Mouse (Mus musculus) right cerebral cortex, adult 18-20 months (tissue): ENCODE results near the gene Mtmr10.

Experiments used
- DNase-seq: peaks from one replicate; pipeline ENCODE4 v3.0.0; 2022; ENCODE audit warnings: mixed read lengths

The Mtmr10 gene

DNA sequence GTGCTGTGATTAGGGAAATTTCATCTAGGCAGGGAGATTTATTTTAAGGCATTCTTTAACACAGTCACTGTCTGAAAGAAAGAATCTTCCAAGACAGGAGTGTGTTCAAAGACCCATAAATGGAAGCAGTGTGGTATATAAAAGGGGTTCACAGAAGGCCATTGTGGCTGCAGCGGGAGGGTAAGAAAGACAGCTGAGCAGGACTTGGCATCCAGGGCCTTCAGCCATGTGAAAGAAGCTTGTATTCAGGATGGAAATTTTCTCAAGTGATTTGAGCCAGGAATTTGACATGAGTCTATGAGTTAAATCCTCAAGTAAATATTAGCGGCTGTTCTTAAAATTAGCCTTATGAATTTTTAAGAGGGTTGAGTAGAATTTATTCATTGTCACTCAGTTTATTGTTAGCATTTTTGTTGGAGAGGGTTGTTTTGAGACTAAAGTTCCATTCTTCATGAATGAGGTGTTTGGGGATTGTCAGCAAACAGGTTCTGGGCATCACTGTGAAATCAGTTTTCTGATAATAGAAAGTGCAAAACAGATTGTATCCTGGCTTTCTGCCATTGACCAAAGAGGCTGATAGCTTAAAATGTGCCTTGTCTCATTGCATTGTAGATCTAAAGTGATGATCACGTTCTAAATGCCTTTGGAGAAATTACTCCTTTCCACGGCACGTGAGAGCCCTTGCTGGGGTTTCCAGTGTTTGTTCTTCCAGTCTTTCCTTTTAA is 9.0 kb downstream of the Mtmr10 start:
- no peak for DNase-seq

DNA sequence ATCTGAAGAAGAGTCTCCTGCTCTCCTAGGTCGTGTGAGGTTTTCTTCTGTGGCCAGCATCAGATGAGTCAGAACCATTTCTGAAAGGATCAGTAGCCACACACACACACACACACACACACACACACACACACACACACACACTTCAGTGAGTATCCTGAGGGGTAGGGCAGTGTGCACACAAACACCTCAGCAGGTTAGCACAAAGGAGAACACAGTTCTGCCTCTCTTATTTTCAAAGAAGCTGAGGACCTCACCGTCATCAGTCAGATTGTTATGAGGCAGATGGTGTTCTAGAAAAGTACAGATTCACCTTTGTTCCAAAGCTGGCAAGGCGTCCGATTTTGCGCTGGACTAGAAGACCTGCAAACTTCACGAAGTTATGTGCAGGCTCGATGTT is 22.8 kb downstream of the Mtmr10 start:
- DNase-seq: no peak

DNA sequence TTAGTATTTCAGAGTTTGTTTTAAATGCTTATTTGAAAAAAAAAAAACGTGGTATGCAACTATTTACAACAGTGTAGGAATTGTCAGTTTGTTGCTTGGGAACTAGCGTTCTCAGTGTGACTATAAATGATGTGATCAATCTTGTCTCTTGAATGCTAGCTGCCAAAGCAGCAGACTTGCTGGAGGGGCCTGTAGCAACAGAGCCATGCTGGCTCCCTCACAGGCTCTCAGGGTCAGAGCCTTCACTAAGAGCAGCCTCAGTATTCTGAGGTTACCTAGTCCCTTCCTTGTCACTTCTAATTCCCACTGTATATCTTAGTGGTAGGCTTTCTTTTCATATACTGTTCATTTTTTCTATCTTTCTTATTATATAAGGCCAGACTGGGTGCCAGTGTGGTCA is 23.3 kb downstream of the Mtmr10 start:
- no peak for DNase-seq

DNA sequence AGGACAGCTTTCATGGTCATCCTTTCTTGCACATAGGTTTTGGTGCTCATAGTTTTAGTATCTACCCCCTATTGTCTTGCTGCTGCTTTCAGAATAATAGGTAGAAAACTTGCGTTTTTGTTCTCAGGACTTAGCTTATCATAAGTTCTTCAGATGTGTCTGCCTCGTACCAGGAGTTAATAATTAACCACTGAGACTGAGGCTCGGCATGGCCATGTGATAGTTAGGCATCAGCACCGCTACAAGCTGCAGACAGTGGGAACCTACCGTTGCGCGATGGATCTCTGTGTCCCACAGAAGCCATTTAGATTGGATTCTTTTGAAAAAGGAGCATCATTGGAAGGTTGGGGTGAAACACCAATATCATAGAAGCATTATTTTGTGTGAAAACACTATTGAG is 25.4 kb downstream of the Mtmr10 start:
- DNase-seq: no peak

DNA sequence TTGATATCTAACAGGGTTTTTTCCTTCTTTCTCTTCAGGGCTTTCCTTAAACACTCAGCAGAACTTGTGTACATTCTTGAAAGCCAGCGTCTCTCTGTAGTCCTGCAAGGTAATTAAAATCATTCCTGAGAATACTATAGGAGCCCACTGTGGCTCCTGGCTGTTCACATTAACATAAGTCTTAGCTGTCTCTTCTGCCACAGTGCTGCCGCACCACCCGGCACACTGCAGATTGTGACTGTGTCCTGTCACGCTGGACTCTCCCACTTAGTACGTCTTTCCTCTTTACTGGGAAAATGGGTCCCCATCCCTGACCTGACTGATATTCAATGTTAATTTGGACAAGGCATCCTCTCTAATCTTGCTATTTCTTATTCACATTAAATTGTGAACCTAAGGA is 33.7 kb downstream of the Mtmr10 start:
- DNase-seq: no peak

DNA sequence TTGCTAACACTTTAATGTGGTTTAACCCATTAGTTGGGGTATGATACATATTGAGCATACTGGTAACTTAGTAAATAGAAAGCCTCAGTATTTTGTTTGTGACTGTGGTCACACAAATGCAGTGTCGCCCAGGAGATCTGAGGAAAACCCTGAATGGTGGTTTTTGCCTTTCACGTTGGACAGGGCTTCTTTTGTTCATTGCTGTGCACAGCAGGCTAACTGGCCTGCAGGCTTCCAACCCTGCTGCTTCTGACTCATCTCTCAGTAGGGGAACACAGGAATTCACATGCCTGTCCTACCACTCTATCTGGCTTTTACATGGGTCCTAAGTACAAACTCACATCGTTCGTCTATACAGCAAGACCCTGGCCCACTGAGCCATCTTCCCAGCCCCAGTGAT is 34.2 kb downstream of the Mtmr10 start:
- DNase-seq: no peak

DNA sequence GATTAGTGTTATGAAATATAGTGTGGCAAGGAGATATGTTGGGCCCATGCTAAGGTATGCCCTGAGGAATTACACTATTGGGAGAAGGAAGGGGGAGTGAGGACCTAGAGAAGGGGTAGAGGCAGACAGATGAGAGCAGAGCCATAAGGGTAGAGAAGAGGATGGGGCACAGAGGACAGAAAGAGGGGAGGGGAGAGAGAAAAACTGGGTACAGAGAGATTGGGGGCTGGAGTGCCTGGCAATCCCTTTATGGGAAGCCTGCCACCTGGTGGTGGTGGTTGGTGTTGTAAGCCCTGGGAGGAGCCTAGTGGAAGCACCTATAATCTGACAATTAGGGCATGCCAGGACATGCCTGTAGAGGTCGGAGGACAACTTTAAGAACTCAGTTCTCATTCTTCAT is 39.4 kb downstream of the Mtmr10 start:
- peak; percentile 77 for DNase-seq

DNA sequence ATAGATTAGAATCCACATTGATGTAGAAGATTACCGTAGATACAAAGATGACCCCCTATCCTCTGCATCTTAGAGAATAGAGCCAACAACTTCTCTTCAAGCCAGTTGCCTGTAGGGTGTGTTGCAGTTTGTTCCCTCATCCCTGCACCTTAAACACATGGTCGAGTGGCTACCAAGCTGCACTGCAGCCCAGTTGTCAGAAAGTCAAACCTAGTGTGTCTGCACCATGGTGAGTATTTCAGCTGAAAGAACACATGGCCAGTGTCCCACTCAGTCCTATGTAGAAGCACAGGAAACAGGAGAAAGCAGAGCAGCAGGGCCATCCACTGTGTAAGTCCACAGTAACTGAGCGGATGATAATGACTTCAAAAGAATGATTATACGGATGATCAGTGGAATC is 40.0 kb downstream of the Mtmr10 start:
- no peak for DNase-seq

DNA sequence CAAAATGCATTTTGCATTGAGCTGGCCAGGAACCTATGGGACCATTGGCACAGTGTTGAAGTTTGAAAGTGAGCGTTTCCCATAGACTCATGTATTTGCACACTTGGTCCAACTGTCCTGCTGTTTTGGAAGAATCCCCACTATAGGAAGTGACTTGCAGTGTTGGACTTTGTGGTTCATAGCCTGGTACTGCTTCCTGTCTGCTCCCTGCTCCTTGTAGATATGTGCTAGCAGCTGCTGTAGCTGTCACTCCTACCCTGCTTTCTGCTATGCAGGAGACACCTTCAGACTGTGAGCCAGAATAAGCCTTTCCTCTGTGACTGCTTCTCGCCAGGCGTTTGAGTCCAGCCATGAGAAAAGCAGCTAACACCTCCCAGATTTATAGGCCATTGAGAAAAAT is 43.9 kb downstream of the Mtmr10 start:
- DNase-seq: no peak

DNA sequence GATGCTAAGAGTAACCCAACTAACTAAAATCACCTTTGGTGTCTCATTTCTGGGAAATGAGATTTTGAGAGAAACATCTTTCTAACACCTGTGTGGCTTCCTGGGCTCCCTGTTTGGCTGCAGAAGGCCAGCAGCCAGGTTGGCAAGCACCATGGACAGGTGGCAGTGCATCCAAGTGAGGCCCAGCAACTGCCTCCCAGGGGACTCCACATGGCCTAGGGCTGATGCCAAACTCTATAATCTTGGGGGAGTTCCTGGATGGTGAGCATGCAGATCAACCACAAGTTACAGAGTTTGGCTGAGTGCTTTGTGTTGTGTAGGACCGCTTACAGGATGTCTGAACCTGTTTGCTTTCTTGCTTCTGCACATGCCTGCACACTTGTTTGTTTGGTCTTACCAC is 45.2 kb downstream of the Mtmr10 start:
- no peak for DNase-seq

DNA sequence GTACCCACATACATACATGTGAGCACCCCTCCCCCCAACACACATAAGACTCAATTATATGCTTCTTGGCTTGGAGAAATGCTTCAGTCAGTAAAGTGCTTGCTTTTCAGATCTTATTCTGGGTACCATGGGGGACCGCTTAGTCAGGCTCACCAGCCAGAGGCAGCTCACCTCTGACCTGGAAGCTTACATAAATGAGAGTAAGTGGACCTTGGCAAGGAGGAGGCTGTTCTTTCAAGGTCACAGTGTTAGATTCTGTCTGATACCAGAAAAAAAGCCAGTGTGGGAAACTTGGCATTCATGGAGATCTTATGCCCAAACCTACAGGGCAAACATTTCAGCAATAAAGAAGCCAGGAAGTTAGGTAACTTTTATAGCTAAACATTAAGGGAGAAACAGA is 60.4 kb downstream of the Mtmr10 start:
- DNase-seq: no peak

DNA sequence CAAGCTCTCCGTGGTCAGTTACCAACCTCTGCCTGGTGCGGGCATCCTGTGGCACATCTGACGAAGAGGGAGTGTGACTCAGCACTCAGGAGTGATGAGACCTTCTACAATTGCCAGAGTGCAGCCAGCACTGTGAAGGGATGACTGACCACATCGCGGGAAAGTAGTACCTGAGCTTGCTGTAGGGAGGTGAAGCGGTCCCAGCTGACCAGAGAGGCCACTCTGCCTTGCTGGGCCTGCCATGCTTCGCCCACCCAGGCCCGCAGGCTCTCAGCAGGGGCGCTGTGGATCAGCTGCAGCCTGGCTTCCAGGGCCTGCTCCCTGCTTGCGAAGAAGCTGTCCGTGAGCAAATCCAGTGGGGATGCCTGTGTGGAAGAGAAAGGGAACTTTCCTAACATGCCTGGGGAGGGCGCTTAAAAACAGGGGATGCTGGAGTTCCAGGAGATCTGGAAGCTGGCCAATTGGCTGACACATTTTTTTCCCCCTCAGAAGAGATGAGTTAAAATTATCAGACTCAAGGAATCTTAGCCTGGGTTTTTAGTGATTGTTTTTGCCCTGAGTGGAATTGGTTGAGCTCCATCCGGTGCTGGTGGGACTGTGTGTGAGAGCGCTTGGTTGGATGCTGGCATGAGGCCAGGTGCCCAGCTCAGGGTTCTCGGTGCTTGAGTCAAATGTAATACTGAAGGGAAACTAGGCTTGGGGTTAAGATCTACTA is 61.9 kb downstream of the Mtmr10 start:
- peak; percentile 75 for DNase-seq

DNA sequence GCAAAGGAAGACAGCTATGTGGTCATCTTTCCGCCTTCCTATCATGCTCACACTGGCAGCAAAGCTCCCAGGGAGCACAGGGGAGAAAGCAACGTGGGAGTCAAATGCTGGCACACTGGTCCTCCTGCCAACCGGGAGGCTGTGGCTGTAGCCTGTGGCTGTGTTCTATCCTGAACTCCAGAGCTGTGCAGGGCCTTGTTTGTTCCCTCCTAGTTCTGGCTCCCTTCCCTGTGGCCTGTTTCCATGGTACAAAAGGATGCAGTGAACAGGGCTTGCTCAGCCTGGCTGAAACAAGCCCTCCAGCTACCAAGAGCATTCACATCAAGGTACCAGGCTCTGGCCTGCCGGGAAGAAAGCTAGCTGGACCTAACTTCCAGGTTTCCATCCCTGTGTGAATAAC is 63.6 kb downstream of the Mtmr10 start:
- peak; percentile 85 for DNase-seq

DNA sequence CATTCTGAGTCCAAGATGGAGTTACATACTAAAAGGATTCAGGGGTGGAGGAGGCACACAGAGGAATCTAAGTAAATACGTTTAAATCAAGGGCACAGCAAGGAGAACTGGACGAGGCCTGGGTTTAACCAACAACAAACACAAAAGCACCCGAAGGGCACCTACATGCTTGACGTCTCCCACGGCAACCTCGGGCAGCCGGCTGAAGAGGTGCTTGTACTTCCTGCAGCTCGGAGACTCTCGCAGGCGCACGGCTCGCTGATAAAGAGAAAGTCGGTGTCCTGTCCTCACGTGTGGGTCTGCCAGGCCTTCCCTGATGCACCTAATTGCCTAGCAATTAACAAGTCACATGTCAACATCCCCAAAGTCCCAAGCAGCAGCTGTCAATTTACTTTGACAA is 66.8 kb downstream of the Mtmr10 start:
- DNase-seq: no peak

DNA sequence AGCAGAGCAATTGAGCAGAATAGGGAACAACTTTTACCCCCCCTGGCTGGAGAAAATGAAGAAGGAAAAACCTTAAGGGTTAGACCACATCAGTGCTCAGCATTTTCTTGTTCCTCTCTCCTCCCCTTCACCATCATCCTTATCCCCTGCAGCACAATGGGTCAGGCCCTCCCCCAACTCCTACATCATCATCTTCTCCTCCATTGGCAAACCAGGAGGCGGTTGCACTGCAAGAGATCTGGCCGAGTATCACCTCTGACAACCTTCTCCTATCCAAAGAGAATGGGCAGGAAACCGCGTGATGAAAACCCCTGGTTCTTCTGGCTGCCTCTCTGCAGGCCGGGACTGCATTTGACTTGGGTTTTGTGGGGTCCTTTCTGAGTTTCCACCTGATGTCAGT is 69.2 kb downstream of the Mtmr10 start:
- no peak for DNase-seq

DNA sequence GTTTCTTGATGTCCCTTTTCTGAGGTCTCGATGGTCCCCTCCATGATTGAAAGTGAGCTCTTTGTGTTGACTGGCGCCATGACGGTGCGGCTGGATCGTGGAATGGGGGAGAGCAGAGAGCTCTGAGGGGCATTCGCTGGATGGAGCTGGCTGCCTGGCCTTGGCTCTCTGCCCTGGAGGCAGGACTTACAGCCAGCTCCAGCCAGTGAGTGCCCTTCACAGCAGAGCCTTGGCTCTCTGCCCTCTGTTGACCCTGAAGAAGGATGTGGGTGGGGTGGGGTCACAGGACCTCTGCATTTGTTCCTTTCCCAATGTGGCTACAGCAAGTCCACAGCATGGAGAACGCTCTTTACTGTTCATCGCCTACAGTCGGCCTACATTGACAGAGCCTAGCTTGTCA is 70.0 kb downstream of the Mtmr10 start:
- peak; percentile 78 for DNase-seq

DNA sequence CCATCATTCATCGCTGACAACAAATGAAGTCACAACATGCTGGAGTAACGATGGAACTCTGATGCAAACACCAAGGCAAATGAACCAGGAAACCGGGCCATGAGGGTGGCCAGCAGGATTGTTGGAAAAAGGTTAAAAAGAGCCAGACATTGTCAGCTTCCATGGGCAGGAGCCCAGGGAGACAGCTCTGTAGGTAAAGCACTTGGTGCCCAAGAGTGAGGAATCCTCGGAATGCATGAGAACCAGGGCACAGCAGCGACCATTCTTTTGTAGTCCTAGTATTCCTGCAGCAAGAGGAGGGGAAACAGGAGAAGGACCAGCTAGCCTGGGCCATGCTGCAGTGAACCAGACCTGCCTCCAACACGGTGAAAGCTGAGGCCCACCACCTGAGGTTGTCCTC is 71.2 kb downstream of the Mtmr10 start:
- DNase-seq: no peak

DNA sequence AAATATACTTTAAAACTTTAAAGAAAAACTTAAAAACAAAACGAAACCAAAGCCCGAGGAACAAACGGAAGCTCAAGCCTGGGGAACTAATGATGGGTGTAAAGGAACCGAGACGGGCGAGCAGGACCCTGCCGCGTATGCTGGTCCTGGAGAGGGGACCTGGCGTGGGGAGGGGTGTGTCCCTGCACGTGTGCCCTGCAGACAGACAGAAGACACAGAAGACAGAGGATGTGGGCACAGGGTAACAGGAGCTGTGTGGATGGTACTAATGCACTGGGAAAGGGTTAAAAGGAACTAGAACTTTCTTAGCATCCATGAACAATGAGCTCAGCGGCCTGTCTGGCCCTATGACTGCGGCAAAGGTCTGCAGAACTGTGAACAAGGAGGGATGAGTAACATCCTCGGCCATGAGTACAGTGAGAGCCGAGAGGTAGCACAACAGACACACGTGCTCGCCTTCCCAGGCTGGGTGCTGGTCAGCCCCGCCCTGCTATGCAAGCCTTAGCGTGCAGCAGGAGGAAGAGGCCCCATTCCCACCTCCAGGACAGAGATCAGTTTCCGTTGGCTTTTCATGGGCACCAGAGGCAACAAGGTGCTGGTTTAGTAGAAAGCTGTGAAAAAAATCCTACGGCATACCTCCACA is 72.6 kb downstream of the Mtmr10 start:
- DNase-seq: no peak

DNA sequence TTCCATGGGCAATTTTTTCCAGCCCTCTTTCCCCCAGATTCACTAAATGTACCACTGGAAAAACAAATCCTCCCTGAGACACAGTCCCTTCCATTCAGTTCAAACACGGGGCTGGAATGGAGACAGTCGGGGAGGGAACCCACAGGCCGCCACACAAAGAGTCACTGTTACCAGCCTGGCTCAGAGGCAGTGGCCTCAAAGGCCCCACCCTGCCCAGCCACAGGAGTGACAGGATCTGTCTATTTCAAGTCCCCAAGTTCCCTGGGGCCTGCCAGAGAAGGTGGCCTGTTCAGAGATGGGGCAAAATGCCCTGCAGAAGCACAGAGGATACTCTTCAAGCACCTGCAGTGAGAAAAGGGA is 73.1 kb downstream of the Mtmr10 start:
- peak; percentile 58 for DNase-seq

DNA sequence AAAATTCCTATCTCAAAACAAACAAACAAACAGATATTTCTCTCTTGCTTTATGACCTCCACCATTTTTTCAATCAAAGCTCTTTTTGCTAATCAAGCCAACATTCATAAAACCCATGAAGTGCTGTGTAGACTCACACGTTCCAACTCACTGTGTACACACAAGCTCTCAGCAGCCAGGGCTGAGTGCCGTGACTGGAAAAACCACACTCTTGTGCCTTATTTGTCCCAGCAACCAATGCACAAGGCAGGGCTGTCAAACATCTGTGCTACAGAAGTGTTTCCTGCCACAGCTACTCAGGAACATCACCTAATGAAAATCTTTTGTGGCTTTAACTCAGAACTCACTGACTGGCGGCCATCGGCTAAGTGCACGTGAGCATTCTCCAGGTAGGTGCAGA is 78.4 kb downstream of the Mtmr10 start:
- no peak for DNase-seq

DNA sequence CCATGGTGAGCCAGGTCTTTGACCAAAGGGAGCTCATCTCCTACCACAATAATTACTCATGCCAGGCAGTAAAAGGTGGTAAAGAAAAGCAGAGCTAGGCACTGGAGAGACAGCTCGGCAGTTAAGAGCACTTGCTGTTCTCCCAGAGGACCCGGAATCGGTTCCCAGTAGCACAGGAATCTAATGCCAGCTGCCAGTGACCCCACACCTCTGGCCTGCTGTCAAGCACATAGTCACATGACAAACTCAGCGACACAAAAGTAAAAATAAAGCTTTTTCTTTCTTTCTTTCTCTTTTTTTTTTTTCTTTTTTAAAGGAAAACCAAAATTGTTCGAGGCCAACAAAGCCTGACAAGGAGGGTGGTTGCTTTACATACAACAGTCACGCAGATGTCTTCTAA is 82.4 kb downstream of the Mtmr10 start:
- DNase-seq: no peak

DNA sequence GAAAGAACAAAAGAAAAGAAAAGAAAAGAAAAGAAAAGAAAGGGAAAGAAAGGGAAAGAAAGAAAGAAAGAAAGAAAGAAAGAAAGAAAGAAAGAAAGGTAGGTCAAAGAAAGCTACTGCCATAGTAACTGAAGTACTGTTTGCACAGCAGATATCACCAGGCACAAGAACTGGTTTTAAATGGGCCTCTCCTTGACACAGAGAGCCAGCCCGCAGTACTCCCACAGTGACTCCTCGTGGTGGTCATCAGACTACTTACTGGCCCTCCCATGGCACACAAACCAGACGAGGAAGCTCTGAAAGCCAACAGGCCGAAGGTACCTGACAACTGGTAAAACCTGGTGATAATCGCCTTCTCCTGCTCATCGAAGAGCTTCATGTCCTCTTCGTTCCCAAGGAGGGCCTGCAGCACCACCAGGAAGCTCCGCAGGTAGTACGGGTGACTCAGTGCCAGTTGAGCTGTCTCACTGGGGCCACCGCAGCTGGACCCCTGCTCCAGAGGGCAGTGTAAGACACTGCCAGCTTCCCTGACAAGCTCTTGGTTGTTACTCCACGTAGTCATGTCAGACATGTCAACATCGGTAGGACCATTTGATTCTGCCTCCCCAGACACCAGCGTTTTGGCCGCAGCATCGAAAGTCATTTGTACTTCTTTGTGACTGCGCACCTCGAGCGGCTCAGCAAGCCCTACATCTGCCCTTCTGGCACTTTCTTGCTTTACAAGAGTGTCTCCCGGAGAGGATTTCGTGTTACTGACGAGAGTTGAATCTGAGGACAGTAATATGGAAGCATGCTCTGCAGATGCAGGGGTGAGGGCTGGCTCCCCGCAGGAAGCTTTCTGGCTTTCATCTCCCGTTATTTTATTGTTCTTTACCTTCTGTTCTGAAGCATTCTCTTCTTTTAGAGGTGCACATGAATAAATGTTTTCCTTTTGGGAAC is 84.8 kb downstream of the Mtmr10 start:
- DNase-seq: no peak

DNA sequence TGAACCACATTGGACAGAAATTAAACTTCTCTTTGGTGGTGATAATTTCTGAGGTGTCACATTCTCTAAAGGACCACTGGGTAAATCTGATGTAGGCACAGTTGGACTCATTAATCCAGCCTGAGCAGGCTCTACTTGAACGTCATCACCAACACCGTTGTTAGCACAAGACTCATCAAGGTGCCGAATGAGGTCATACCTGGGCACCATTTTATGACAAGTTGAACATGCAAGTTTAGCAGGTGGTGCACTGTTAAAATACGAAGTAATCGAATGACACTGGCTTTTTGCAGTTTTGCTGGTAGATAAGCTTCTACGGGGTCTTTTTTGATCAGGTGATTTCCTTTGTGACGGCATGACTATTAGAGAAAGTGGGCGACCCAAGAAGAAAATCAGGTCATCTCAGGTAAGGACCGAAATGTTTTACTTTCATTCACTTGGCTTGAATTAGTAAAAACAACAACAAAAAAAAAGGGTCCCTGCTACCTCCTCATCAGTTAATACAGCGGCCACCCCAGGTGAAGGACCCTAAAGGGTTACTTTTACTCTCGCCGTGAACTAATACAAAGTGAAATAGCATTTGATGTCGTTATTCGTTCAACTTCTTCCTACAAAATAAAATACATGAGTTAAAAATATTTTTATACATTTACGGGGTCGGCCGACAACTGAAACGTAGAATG is 85.8 kb downstream of the Mtmr10 start:
- DNase-seq: no peak
